Mouse (Mus musculus) cerebellum, adult 18-20 months (tissue): ENCODE data around the gene Zfp534.
"Not testable (repeated sequence)": the region's sequence is repeated elsewhere in the genome, so short reads cannot be mapped to it uniquely, and the experiment has no call there.

Source experiments
- DNase-seq, 2 experiments: peaks; one replicate each; pipeline ENCODE4 v3.0.0; 2021

The Zfp534 gene

DNA sequence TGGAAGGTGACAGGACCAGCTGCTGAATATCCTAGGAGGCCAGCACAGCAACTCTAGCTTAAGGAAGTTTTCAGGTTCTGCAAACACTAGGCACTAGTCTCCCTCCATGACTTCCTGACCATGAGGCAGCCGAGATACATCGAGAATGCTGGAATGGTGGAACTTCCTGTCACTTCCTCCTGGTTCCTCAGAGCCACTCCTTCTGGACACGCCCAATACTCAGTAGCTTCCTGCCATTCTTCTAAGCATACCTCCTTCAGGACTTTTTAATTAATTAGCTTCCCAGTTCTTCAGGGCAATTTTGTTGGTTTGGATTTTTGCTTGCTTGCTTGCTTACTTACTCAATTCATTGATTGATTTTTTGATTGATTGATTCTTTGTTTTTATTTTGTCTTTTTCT, at the start of gene Zfp534:
Gene Zfp534, minus strand, starts transcription at position 101 of the 400 bp plus-strand sequence.
- DNase-seq = not testable (repeated sequence)

DNA sequence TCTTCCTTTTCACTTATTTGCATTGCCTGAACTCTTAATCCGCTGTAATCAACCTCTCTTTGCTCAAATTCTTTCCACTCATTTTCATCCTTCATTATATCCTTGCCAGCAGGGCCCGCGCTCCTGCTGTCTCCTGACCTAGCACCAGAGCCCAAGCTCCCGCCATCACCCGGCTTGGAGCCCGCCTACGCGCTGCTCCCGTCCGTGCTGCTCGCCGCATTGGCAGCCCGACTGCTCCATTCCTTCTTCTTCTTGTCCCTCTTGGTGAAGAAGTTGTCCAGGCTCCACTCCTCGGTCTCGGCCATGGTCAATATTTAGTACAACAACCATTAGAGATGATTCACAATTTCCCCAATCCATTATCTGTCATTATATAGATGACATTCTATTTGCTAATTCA, 43.9 kb upstream of the Zfp534 start:
- DNase-seq = not testable (repeated sequence)

DNA sequence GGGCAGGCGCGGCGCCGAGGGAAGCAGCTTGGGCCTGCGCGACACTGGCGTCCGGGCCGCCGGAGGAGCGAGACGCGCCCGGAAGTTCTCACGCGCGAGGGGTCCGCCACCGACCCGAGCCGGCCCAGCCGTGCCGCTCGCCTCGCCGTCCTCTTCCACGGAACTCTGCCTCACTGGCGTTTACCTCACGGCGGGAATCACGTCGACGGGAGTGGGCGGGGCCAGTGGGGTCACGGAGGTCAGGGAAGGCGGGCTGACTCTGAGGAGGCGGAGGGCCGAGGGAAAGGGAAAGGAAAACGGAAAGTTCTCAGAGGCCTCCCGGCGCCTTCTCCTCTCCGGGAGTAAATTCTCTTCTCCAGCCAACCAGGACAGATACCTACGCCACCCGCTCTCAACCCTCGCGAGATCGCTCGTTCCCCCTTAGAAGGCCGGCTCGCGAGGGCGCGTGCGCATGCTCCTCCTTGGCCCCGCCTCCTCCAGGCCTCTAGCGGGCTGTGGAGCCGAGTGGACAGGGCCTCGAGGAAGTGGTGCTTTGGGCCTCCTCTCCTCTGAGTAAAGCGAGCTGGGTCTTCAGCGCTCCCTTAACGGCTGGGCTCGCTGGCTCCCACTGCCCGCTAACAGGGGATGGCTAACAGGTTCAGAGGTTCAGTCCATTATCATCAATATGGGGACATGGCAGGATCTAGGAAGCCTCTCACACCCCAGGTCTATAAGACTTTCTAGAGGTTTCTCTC, 36.5 kb upstream of the Zfp534 start:
- DNase-seq = not testable (repeated sequence)

DNA sequence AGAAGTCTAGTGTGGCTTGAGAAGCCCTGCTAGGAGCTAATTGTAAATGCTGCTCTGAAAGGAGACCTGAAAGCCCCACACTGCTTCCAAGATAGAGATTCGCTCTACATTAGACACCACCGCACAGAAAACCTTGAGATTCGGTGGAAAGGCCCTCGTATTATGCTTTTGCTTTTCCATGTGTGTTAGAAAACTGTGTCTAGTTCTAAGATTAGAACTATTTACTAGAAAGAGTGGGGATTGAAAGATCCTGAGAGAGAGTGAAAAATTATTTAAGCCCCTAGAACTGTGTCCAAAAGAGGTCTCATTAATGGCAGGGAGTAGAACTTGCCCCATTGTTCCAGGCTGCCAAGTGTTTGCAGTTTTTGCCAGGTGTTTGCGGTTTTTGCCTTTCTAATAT, 47.1 kb downstream of the Zfp534 start:
- not testable (repeated sequence) for DNase-seq

DNA sequence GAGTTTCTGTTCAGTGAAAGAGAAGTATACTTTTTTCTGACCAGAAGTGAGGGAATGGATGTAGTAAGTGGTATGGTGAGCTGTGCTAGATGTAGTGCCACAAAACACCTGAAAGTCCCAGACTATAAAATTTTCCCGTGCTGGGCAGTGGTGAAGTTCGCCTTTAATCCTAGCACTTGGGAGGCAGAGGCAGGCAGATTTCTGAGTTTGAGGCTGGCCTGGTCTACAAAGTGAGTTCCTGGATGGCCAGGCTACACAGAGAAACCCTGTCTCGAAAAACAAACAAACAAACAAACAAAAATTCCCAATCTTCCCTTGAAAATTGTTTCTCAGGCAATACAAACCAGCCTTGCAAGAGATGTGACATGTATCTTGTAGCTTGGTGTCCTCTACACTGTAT, 54.9 kb downstream of the Zfp534 start:
- DNase-seq = not testable (repeated sequence)

DNA sequence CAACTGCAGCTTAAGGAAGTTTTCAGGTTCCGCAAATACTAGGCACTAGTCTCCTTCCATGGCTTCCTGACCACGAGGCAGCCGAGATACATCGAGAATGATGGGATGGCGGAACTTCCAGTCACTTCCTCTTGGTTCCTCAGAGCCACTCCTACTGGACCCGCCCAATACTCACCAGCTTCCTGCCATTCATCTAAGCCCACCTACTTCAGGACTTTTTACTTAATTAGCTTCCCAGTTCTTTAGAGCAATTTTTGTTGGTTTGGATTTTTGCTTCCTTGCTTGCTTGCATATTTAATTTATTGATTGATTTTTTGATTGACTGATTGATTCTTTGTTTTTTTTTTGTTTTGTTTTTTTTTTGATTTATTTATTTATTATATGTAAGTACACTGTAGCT, 59.9 kb downstream of the Zfp534 start, which contains the start of gene Zfp979:
Gene Zfp979, minus strand, starts transcription at position 101 of the 400 bp plus-strand sequence.
- DNase-seq = not testable (repeated sequence)

DNA sequence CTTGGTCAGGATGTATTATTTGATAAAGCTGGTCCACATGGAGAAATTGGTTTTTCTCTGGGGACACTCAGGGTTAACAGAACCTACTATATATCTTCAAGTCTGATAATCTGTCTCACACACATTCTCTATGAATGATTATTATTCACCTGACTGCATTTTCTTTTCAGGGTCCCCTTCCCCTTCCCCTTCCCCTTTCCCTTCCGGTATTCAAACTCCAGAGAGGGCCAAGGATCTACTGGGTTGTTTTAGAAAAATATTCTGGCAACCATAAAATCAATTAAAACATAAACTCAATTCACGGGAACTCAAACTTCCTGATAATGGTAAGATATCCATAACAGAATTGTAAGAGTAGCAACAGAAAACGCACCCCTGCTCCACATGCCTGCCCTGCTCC, 60.4 kb downstream of the Zfp534 start:
- not testable (repeated sequence) for DNase-seq

DNA sequence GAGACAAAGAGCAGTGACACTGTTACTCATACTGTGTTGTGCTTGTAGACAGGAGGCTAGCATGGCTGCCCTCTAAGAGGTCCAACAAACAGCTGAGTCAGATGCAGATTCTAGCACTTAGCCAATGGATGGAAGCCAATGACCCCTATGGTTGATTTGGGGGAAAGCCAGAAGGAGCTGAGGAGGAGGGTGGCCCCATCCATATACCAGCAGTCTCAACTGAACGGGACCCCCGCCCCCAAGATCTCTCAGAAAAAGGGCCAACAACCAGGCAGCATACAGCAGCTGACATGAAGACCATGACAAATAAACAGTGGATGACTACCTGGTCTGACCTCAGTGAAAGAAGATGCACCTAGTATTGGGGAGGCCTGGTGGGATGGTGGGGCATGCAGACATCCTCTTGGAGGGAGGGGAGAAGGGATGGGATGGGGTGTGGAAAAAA, 68.5 kb downstream of the Zfp534 start:
- not testable (repeated sequence) for DNase-seq
